Mouse (Mus musculus) C2C12 (cell line): ENCODE measurements around the gene Cyp2w1.

Source experiments
- CTCF ChIP-seq: IDR thresholded peaks from one replicate; pipeline ENCODE4 v1.5.1; 2011; ENCODE audit not compliant: control insufficient read depth, insufficient read depth, insufficient read length
- MAX ChIP-seq: IDR thresholded peaks from one replicate; pipeline ENCODE4 v1.6.1; 2011; ENCODE audit warnings: mild to moderate bottlenecking, control low read depth

DNA sequence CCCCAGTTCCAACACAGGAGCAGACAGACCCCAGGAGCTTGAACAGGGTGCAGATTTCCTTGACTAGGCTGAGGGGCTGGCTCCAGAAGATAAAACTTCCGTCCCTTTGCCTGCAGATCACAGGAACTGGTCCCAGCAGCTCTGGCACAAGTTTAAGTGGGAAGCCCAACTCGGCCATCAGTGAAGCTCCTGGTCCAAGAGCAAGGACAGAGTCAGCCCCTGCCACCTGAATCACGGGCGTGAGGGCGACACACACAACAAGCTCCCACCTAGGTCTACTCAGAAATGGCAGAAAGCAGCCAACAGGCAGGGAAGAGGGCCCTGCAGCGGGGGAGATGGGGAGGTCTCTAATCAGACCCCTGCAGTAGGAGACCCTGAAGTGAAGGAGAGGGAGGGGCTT is 17.9 kb downstream of the Cyp2w1 start:
- TF ChIP-seq CTCF (no peak), MAX (no peak)
